Mouse (Mus musculus) olfactory bulb, adult 2 months (tissue): ENCODE data around the gene Gm13290.

Experiments used
- CTCF ChIP-seq: fragments of 200-500 bp; IDR thresholded peaks from 2 replicates; pipeline ENCODE4 v1.5.1; 2012; ENCODE audit warnings: low read depth, mild to moderate bottlenecking, low read length, moderate library complexity; ENCODE audit not compliant: insufficient read depth
- POLR2A ChIP-seq: fragments of 200-500 bp; IDR thresholded peaks from 2 replicates; pipeline ENCODE4 v1.6.1; 2012; ENCODE audit warnings: mild to moderate bottlenecking, low read depth, low read length, moderate library complexity; ENCODE audit not compliant: insufficient read depth

GRCm38 (mm10) chr4:88742771-88743371, 30.8 kb upstream of the Gm13290 start:
- TF ChIP-seq POLR2A (no peak), CTCF (no peak)
